Mouse (Mus musculus) mature B cell (primary cell): ENCODE measurements around the gene Eif3b.
"Not testable (repeated sequence)": the region's sequence is repeated elsewhere in the genome, so short reads cannot be mapped to it uniquely, and the experiment has no call there.

Source experiments
- in situ Hi-C: fragments of 300-500 bp; cut with MboI; formaldehyde crosslinking; loops from 2 replicates; pipeline ENCODE4 v1.14.3; 2019

Gene Eif3b

GRCm38 (mm10) chr5:140396166-140396940, 22.8 kb upstream of the Eif3b start:
- in situ Hi-C loops, result no loop called here

- in situ Hi-C loops, result loop anchor here (25.0 kb wide), 1 partner anchor 565 kb away; the partner anchor contains the start of genes Gm26938 and Psmg3
Measured at GRCm38 (mm10) chr5:140402640-140403270, 16.4 kb upstream of the Eif3b start.

- in situ Hi-C loops, result loop anchor here (5.0 to 25.0 kb wide), 2 partner anchors 68 to 568 kb away; partner anchors contain the start of genes Gm26938 and Psmg3
Measured at GRCm38 (mm10) chr5:140405126-140405525, 14.0 kb upstream of the Eif3b start.

- in situ Hi-C loops, result loop anchor here (5.0 to 25.0 kb wide), 2 partner anchors 69 to 569 kb away; partner anchors contain the start of genes Gm26938 and Psmg3
Measured at GRCm38 (mm10) chr5:140406666-140407065, 12.5 kb upstream of the Eif3b start.

- in situ Hi-C loops, result loop anchor here (5.0 to 25.0 kb wide), 2 partner anchors 72 to 572 kb away; partner anchors contain the start of genes Gm26938 and Psmg3
Measured at GRCm38 (mm10) chr5:140408801-140409200, 10.3 kb upstream of the Eif3b start.

GRCm38 (mm10) chr5:140411339-140411738, 7.8 kb upstream of the Eif3b start:
- in situ Hi-C loops, result loop anchor here (25.0 kb wide), 1 partner anchor 574 kb away; the partner anchor contains the start of genes Gm26938 and Psmg3

- in situ Hi-C loops, result loop anchor here (25.0 kb wide), 1 partner anchor 577 kb away; the partner anchor contains the start of genes Gm26938 and Psmg3
Measured at GRCm38 (mm10) chr5:140414647-140415046, 4.5 kb upstream of the Eif3b start.

- in situ Hi-C loops, result loop anchor here (25.0 kb wide), 1 partner anchor 581 kb away; the partner anchor contains the start of genes Gm26938 and Psmg3
Measured at GRCm38 (mm10) chr5:140418106-140418488, 1.0 kb upstream of the Eif3b start.

GRCm38 (mm10) chr5:140419442-140420080, 433 bp downstream of the Eif3b start:
- in situ Hi-C loops, result loop anchor here (25.0 kb wide), 1 partner anchor 582 kb away; the partner anchor contains the start of genes Gm26938 and Psmg3

- in situ Hi-C loops, result loop anchor here (25.0 kb wide), 1 partner anchor 583 kb away; the partner anchor contains the start of genes Gm26938 and Psmg3
Measured at GRCm38 (mm10) chr5:140420616-140421015, 1.5 kb downstream of the Eif3b start.

- in situ Hi-C loops, result no loop called here
Measured at GRCm38 (mm10) chr5:140425016-140425783, 6.1 kb downstream of the Eif3b start.

- in situ Hi-C loops, result not testable (repeated sequence)
Measured at GRCm38 (mm10) chr5:140439117-140439516, 20.0 kb downstream of the Eif3b start.

GRCm38 (mm10) chr5:140441406-140441805, 22.3 kb downstream of the Eif3b start:
- in situ Hi-C loops, result no loop called here

GRCm38 (mm10) chr5:140444012-140444411, 24.9 kb downstream of the Eif3b start:
- in situ Hi-C loops, result no loop called here

- in situ Hi-C loops, result no loop called here
Measured at GRCm38 (mm10) chr5:140445345-140445744, 26.2 kb downstream of the Eif3b start, which contains the start of gene Gm4869. Gm4869 (plus strand) TSS chr5:140445645.

GRCm38 (mm10) chr5:140446054-140446453, 26.9 kb downstream of the Eif3b start:
- in situ Hi-C loops, result no loop called here

- in situ Hi-C loops, result no loop called here
Measured at GRCm38 (mm10) chr5:140454488-140454887, 35.4 kb downstream of the Eif3b start.

GRCm38 (mm10) chr5:140455466-140455865, 36.3 kb downstream of the Eif3b start:
- in situ Hi-C loops, result no loop called here

- in situ Hi-C loops, result no loop called here
Measured at GRCm38 (mm10) chr5:140461476-140461875, 42.3 kb downstream of the Eif3b start.

GRCm38 (mm10) chr5:140463151-140463550, 44.0 kb downstream of the Eif3b start:
- in situ Hi-C loops, result not testable (repeated sequence)

- in situ Hi-C loops, result no loop called here
Measured at GRCm38 (mm10) chr5:140464943-140465342, 45.8 kb downstream of the Eif3b start.
